Comparison of ENCODE assay signal across 8 mouse cellular contexts in the genomic region with DNA sequence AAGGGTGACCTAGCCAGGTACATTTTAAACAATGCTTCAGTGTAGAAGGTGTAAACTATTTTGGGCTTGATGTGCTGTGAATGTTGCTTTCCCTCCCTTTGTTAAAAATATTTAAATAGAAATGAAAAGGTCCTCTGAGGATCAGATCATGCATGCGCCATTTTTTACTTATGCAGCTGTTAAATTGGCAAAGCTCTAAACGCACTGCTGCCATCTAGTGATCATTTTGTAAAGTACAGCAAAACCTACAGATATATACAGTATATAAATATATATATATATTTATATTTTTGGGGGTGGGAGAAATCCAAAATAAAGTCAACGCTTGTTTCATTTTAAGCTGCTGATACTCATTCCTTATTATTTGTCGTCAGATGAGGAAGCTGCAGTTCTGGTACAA.
DNase-seq lines count a peak whose midpoint lies in the region; ATAC-seq and TF ChIP-seq lines count a peak whose summit lies in the region.

No protein-coding gene starts in this region.

- H3K4me3 ChIP-seq in hindbrain, embryonic 11.5 days (ENCODE audit: low read depth, low read length) = no peak overlapping the region
- no peak overlapping the region for H3K4me3 ChIP-seq in hindbrain, embryonic 16.5 days (ENCODE audit: low read length)
- no peak overlapping the region for H3K4me3 ChIP-seq in lung, postnatal 0 days (ENCODE audit: low read depth, low read length)

- H3K9me3 ChIP-seq in hindbrain, embryonic 11.5 days (ENCODE audit: control insufficient read depth, low read length) = no peaks in the 10 kb centered on the region
- H3K9me3 ChIP-seq in hindbrain, embryonic 16.5 days (ENCODE audit: control insufficient read depth, low read length) = no peaks in the 10 kb centered on the region
- H3K9me3 ChIP-seq in lung, postnatal 0 days (ENCODE audit: low read length) = no peaks in the 10 kb centered on the region

- peak; percentile 76 for DNase-seq in hindbrain, embryonic 11.5 days (ENCODE audit: low spot score)
- DNase-seq in spleen, postnatal 36 days (ENCODE audit: low spot score in 2 of 2) = peak; percentile 10 to 40
- DNase-seq in spleen, postnatal 10 days (ENCODE audit: low spot score in 2 of 2) = no peak
- peak; percentile 83 for DNase-seq in cerebellum, adult 9-10 months
- DNase-seq in lung, postnatal 0 days (ENCODE audit: low spot score) = peak; percentile 79

- no peak for TF ChIP-seq EP300 in lung, postnatal 0 days (IDR thresholded peaks at IDR 0.05)

- 68% methylated on average over 4 of the region's 4 CpGs for WGBS in hindbrain, embryonic 11.5 days
- 55% methylated on average over 4 of the region's 4 CpGs for WGBS in hindbrain, embryonic 16.5 days
- WGBS in lung, postnatal 0 days = 53% methylated on average over 4 of the region's 4 CpGs

- H3K4me1 ChIP-seq in hindbrain, embryonic 11.5 days (replicated peaks; ENCODE audit: control insufficient read depth, insufficient read depth, low read length) = no peaks in the 10 kb centered on the region
- no peaks in the 10 kb centered on the region for H3K4me1 ChIP-seq in hindbrain, embryonic 16.5 days (ENCODE audit: control insufficient read depth, insufficient read depth, low read depth, low read length)
- H3K4me1 ChIP-seq in lung, postnatal 0 days (ENCODE audit: insufficient read depth, low read depth, low read length) = no peaks in the 10 kb centered on the region

- no peak overlapping the region for H3K9ac ChIP-seq in hindbrain, embryonic 11.5 days (ENCODE audit: low read depth, low read length)
- no peak overlapping the region for H3K9ac ChIP-seq in hindbrain, embryonic 16.5 days (ENCODE audit: low read depth, low read length)
- no peak overlapping the region for H3K9ac ChIP-seq in lung, postnatal 0 days (replicated peaks; ENCODE audit: low read depth)

- H3K27ac ChIP-seq in hindbrain, embryonic 11.5 days (ENCODE audit: low read depth, low read length) = no peak overlapping the region
- no peak overlapping the region for H3K27ac ChIP-seq in hindbrain, embryonic 16.5 days (ENCODE audit: low read depth, low read length)
- H3K27ac ChIP-seq in lung, postnatal 0 days (ENCODE audit: low read length) = no peak overlapping the region

- H3K4me2 ChIP-seq in hindbrain, embryonic 11.5 days (replicated peaks; ENCODE audit: low read depth, low read length) = no peak overlapping the region
- H3K4me2 ChIP-seq in hindbrain, embryonic 16.5 days (ENCODE audit: low read length) = no peak overlapping the region
- H3K4me2 ChIP-seq in lung, postnatal 0 days (replicated peaks; ENCODE audit: low read depth, low read length) = no peak overlapping the region

- no peaks in the 10 kb centered on the region for H3K27me3 ChIP-seq in hindbrain, embryonic 11.5 days (ENCODE audit: control insufficient read depth, insufficient read depth, low read length)
- H3K27me3 ChIP-seq in hindbrain, embryonic 16.5 days (replicated peaks; ENCODE audit: control insufficient read depth, insufficient read depth, low read length) = no peaks in the 10 kb centered on the region
- no peaks in the 10 kb centered on the region for H3K27me3 ChIP-seq in lung, postnatal 0 days (replicated peaks; ENCODE audit: insufficient read depth, low read length)

- ATAC-seq in hindbrain, embryonic 11.5 days (ENCODE audit: low FRiP score) = no peak
- ATAC-seq in hindbrain, embryonic 16.5 days = no peak
- no peak for ATAC-seq in lung, postnatal 0 days
- no peak for ATAC-seq in activated CD4-positive, CD25-positive, alpha-beta regulatory T cell, adult 4 months
- ATAC-seq in megakaryocyte-erythroid progenitor cell, adult 5-6 weeks (replicated peaks; ENCODE audit: low FRiP score, low TSS enrichment, poor library complexity, severe bottlenecking) = no peak

- H3K36me3 ChIP-seq in hindbrain, embryonic 11.5 days (ENCODE audit: control insufficient read depth, insufficient read depth, low read length) = no peaks in the 10 kb centered on the region
- H3K36me3 ChIP-seq in hindbrain, embryonic 16.5 days (ENCODE audit: control insufficient read depth, insufficient read depth, low read length) = no peaks in the 10 kb centered on the region
- no peaks in the 10 kb centered on the region for H3K36me3 ChIP-seq in lung, postnatal 0 days (ENCODE audit: insufficient read depth, low read length)

- TF ChIP-seq CTCF in lung, postnatal 0 days (IDR thresholded peaks at IDR 0.05) = peak; percentile 70

Comparison
In these comparisons a context has a peak if more than half of its experiments do, and no peak if none do; other contexts are left out.
1. DNase-seq: peak in hindbrain, embryonic 11.5 days (single experiment), spleen, postnatal 36 days (2 of 2), cerebellum, adult 9-10 months (single experiment) and lung, postnatal 0 days (single experiment); none in spleen, postnatal 10 days (0 of 2).